Mouse (Mus musculus): ENCODE data around the gene Ecel1.

Gene Ecel1

GRCm38 (mm10) chr1:87164796-87165184 lies 8.5 kb upstream of the Ecel1 start:
- DNase-seq: no peak

GRCm38 (mm10) chr1:87164164-87164795 lies 8.0 kb upstream of the Ecel1 start:
- no peak for DNase-seq

DNA sequence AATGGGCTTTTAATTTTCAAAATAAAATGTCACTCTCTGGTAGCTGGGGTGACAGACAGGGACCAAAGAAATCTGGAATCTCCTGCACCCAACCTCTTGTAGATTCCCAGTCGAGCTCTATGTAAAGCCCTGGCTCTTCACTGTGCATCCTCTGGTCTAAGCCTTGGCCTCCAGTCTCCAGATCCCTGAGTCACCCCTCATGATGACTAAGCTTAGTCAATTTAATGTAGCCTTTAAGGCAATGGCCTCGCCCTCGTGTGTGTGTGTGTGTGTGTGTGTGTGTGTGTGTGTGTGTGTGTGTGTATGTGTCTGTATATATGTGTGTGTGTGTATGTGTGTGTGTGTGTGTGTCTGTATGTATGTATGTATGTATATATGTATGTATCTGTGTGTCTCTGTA lies 3.1 kb upstream of the Ecel1 start:
- no peak for DNase-seq

- DNase-seq: no peak
Observed at GRCm38 (mm10) chr1:87155531-87156198, 656 bp downstream of the Ecel1 start.

DNA sequence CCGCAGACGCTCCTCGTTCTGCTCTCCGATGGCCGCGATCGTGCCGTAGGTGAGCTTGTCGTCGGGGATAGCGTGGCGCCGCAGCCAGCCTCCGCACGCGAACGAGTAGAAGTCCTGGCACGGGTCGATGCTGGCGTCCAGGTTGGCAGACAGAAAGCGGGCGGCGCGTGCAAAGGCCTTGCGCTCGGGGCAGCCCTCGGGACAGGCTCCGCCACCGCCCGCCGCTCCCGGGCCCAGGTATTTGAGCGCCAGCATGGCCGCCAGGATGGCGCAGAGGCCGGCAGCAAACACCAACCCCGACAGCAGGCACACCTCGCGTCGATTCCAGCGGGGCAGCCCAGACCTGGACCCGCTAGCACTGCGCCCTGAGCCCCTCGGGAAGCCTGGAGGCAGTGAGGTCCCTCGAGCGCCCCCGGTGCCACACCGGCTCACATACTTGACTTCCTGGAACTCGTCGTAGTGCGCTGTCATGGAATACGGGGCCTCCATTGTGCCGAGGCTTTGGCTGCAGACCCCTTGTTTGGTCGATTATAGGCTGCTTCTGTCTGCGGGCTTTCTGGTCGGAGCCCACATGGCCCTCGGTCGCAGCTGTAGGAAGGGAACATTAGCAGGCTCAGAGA lies 1.7 kb downstream of the Ecel1 start:
- no peak for DNase-seq

- no peak for DNase-seq
Observed at GRCm38 (mm10) chr1:87153776-87154500, 2.4 kb downstream of the Ecel1 start.

GRCm38 (mm10) chr1:87151286-87151685 lies 5.0 kb downstream of the Ecel1 start:
- DNase-seq: no peak

- no peak for DNase-seq
Observed at GRCm38 (mm10) chr1:87149422-87149821, 6.9 kb downstream of the Ecel1 start.

DNA sequence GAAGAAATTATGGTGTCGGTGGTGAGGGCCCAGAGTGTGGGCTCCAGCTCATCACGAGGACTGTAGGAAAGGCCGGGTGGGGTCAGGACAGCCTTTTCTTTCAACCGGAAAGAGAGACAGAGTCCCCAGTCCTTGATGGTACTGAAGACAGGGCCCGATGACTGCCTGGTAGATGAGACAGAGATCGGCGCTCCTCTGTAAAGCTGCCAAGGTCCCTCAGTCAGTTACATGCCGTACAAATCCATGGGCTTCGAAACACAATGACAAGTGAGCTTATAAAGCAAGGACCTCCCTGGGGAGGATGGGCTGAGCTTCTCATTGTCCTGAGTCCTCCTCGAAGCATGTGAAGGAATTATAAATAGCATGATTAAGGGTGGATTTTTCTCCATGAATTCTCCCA lies 13.2 kb downstream of the Ecel1 start:
- DNase-seq: no peak

DNA sequence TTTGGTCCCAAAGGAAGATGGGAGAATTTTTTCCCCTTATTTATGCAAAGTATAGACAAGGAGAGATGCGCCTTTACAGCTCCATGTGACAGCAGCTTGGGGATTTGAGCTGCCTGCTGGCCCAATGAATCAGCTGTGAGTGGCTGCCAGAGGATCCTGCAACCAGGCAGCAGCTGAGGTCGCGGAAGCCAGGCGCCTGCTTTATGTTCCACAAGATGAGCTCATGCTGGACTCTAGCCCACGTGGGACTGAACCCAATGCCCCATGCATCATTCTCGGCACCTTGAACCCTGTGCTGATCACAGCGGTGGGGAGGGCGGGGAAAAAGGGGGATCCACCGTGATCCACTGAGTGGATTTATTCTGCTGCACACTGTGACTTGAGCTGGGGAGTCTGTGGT lies 13.9 kb downstream of the Ecel1 start:
- DNase-seq: no peak

GRCm38 (mm10) chr1:87141550-87141949 lies 14.8 kb downstream of the Ecel1 start:
- no peak for DNase-seq

DNA sequence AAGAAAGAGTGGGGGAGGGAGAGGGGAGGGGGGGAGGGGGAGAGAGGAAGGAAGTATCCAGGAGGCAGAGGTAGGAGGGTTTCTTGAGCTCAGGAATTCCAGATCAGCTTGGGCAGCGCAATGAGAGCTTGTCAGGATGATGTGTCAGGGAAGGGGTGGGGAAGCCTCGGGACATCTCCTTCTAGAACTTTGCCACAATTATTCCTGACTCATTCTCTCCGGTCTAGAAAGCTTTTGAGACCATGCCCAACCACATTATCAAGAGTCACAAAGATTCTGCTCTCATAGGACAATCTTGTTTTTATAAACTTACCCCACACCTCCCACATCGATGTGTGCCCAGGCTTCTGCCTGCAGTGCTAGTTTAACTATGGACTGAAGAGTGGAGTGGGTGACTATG lies 24.5 kb downstream of the Ecel1 start:
- DNase-seq: no peak

- no peak for DNase-seq
Observed at GRCm38 (mm10) chr1:87127206-87128030, 28.9 kb downstream of the Ecel1 start.

GRCm38 (mm10) chr1:87124673-87125072 lies 31.6 kb downstream of the Ecel1 start, which contains the start of gene Akp3:
Akp3 (plus strand) TSS chr1:87124973.
- peak; percentile 70 for DNase-seq

DNA sequence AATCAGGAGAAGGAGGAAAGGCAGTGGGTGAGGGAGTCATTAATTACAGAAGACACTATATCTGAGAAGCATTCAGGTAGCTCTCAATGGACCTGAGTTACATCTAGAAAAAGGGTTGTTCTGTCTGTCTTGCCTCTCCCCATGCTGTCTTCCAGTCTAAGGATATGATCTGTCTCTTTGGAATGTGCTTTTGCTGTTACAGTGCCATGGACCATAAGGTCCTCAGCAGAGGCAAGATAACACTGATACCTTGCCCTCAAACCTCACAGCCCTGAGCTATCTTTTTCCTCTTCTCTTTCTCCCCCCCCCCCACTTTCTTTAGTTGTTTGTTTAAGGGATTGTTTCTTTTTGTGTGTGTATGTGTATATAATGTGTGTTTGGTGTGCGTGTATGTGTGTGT lies 41.5 kb downstream of the Ecel1 start:
- DNase-seq: no peak

- peak; percentile 88 for DNase-seq
Observed at GRCm38 (mm10) chr1:87111719-87112354, 44.5 kb downstream of the Ecel1 start.

- no peak for DNase-seq
Observed at GRCm38 (mm10) chr1:87108564-87108963, 47.8 kb downstream of the Ecel1 start.

DNA sequence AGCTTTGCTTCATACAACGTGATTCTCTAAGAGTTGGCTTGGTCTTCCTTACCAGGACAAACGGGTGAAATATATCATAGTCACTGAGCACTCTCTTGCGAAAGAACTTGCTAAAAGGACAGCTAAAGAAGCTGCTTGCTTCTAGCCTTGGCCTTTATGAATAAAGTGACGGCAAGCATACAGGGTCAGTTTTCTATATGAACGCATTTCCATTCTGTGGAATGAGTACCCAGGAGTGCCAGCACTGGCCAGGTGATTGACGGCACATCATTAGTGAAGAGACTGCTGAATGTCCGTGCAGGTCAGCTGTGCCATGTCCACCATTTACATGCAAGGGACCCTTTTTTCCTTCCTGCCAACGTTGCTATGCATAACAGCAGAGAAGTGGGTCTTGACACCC lies 49.8 kb downstream of the Ecel1 start:
- DNase-seq: no peak

- DNase-seq: no peak
Observed at GRCm38 (mm10) chr1:87103936-87104335, 52.4 kb downstream of the Ecel1 start.

GRCm38 (mm10) chr1:87102114-87102513 lies 54.2 kb downstream of the Ecel1 start:
- no peak for DNase-seq

DNA sequence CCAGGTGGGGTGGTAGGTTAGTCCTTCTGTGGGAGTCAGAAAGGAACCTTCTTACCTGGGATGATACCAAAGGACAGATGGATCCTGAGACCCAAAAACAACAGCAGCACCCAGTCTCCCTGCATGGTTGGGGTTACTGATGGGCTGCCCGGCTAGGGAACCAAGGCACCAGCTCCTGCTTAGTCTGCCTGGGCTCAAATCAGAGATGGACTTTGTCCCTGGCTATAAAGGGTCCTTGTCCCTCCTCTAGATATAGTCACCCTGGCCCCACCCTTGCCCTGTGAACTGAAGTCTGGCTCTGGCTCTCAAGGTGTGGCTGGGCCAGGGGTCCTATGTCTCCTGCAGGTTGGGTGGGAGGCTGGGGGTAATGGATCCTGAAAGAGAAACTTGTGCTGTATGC lies 54.9 kb downstream of the Ecel1 start, which contains the start of gene Alpi:
Gene Alpi, minus strand, starts transcription at position 196 of the 400 bp plus-strand sequence.
- peak; percentile 73 for DNase-seq

GRCm38 (mm10) chr1:87098358-87098975 lies 57.9 kb downstream of the Ecel1 start:
- peak; percentile 89 for DNase-seq

Data from heart, adult 11 months (tissue).